Mouse (Mus musculus) heart, embryonic 14.5 days (tissue): Measurements from ENCODE around the gene Natd1. TPM values are rescaled to one million over a fixed set of nuclear protein-coding genes. Genes with fewer than 3 reads are reported as not detected.
A peak's percentile ranks its signal among the peaks of the same experiment; 100 is the strongest.

Source experiments
- ATAC-seq: fragments of 200-750 bp; cut with Nextera tagmentation; 2 replicates; pipeline ENCODE4 v1.8.0; 2017; ENCODE audit warnings: low read depth, moderate TSS enrichment; ENCODE audit not compliant: insufficient number of reproducible peaks, insufficient read depth, low FRiP score
- H3K27ac ChIP-seq, 2 experiments: fragments of 200-500 bp in 1 of 2; fragments of 300-500 bp in 1 of 2; sonication (generic) in 1 of 2; replicated peaks in 1 of 2; 2 replicates each; pipeline ENCODE4 v1.5.1; 2012 to 2014; ENCODE audit warnings: low read depth in 2 of 2, low read length in 2 of 2, control low read depth in 1 of 2, mild to moderate bottlenecking in 1 of 2, mixed read lengths in 1 of 2; ENCODE audit not compliant: control insufficient read depth in 1 of 2, insufficient read depth in 1 of 2
- H3K27me3 ChIP-seq: fragments of 300-500 bp; sonication (generic); 2 replicates; pipeline ENCODE4 v1.6.1; 2014; ENCODE audit warnings: mild to moderate bottlenecking, low read length, control low read depth; ENCODE audit not compliant: control insufficient read depth, insufficient read depth
- H3K36me3 ChIP-seq: fragments of 300-500 bp; sonication (generic); 2 replicates; pipeline ENCODE4 v1.6.1; 2014; ENCODE audit warnings: mild to moderate bottlenecking, control low read depth, low read length, mixed read lengths; ENCODE audit not compliant: control insufficient read depth, insufficient read depth
- H3K4me1 ChIP-seq, 2 experiments: fragments of 200-500 bp in 1 of 2; fragments of 300-500 bp in 1 of 2; sonication (generic) in 1 of 2; 2 replicates each; pipeline ENCODE4 v1.6.1; 2012 to 2014; ENCODE audit warnings: low read length in 2 of 2, control low read depth in 1 of 2, mixed read lengths in 1 of 2; ENCODE audit not compliant: control insufficient read depth in 2 of 2, insufficient read depth in 2 of 2
- H3K4me2 ChIP-seq: fragments of 300-500 bp; sonication (generic); 2 replicates; pipeline ENCODE4 v1.6.1; 2014; ENCODE audit warnings: mild to moderate bottlenecking, low read length
- H3K4me3 ChIP-seq, 2 experiments: fragments of 200-500 bp in 1 of 2; fragments of 300-500 bp in 1 of 2; sonication (generic) in 1 of 2; 2 replicates each; pipeline ENCODE4 v1.5.1; 2012 to 2014; ENCODE audit warnings: low read length in 2 of 2, mild to moderate bottlenecking in 2 of 2, control low read depth in 1 of 2, low read depth in 1 of 2, moderate library complexity in 1 of 2; ENCODE audit not compliant: control insufficient read depth in 1 of 2, insufficient read depth in 1 of 2
- H3K9ac ChIP-seq: fragments of 300-500 bp; sonication (generic); 2 replicates; pipeline ENCODE4 v1.6.1; 2014; ENCODE audit warnings: mild to moderate bottlenecking, low read length
- H3K9me3 ChIP-seq: fragments of 300-500 bp; sonication (generic); 2 replicates; pipeline ENCODE4 v1.6.1; 2016; ENCODE audit warnings: low read length, control low read depth; ENCODE audit not compliant: control insufficient read depth
- WGBS: fragments of 180-500 bp; shearing (Covaris S2); extraction: QIAGEN DNeasy Blood & Tissue Kit; methylation state at CpG from one replicate; pipeline ENCODE4 v1.1.7; 2014; 5-methylcytosine and 5-hydroxymethylcytosine counted together
- polyA plus RNA-seq: library from polyadenylated mRNA; unstranded; fragments of >200 nt; fragmentation: Nextera tagmentation; extraction: Ambion mirVana; gene quantifications from 2 replicates; pipeline ENCODE4 v1.2.1, GENCODE M21; 2014

Gene Natd1
- polyA plus RNA-seq, 1 experiment from 2014 or later = 20.4 TPM

GRCm38 (mm10) chr11:60939487-60939886 lies 24.9 kb upstream of the Natd1 start:
- peak overlapping the region in 1 of 2 experiments; percentile 37; a peak in 1 of 4 replicates for H3K27ac ChIP-seq
- ATAC-seq = no peak
- no peak overlapping the region for H3K4me3 ChIP-seq
- H3K4me1 ChIP-seq = peaks cover 52 to 72% of the 10 kb centered on the region in 2 experiments
- peaks cover 28% of the 10 kb centered on the region for H3K36me3 ChIP-seq
- H3K4me2 ChIP-seq = no peak overlapping the region
- peak overlapping the region; percentile 25; the same call in 1 of the 2 replicates for H3K9ac ChIP-seq
- no peaks in the 10 kb centered on the region for H3K27me3 ChIP-seq
- 68% methylated on average over 3 of the region's 3 CpGs for WGBS
- H3K9me3 ChIP-seq = no peaks in the 10 kb centered on the region

DNA sequence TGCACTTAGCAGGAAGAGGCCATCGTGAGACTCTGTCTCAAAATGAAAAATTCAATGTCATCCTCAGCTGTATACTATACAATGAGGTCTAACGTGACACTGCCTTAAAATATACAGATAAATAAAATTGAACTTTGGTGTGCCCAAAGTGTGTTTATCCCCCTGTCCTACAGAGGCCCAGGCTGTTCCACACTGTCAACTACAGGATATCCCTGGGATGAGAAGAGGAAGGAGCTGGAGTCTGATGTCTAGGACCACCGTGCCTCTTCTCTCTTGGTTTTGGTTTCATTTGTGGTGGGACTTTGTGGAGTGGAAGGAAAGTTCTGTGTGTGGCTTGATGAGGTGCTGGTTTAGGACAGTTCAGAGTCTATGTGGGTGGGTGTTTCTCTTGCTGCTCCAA lies 23.1 kb upstream of the Natd1 start:
- H3K9ac ChIP-seq = no peak overlapping the region
- WGBS = 77% methylated on average over 3 of the region's 3 CpGs
- ATAC-seq = no peak
- H3K4me1 ChIP-seq = peaks cover 65 to 88% of the 10 kb centered on the region in 2 experiments
- H3K9me3 ChIP-seq = no peaks in the 10 kb centered on the region
- no peak overlapping the region for H3K4me2 ChIP-seq
- H3K4me3 ChIP-seq = no peak overlapping the region
- no peaks in the 10 kb centered on the region for H3K27me3 ChIP-seq
- peaks cover 9% of the 10 kb centered on the region for H3K36me3 ChIP-seq
- no peak overlapping the region for H3K27ac ChIP-seq

DNA sequence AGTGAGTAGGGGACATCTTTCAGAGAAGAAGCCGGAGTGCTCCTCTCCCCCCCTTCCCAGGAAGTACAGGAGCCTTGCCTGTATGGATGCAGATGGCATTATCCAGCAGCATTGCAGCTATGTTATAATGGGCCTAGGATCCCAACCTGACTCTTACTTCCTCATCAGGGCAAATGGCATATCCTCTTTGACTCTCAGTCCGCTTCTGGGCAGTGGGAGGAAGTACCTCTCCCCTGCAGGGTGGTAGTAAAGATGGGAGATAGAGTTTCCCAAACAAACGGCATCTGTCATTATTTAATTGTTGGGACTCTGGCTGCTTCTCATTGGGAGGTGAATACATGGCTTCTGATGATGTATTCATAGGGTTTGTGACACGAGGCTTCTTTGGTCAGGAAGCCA lies 21.4 kb upstream of the Natd1 start:
- Histone ChIP-seq H3K4me3 (peak overlapping the region in 1 of 2 experiments; percentile 6; a peak in 1 of 4 replicates), H3K27me3 (no peaks in the 10 kb centered on the region), H3K9ac (no peak overlapping the region), H3K4me2 (peak overlapping the region; percentile 40), H3K36me3 (no peaks in the 10 kb centered on the region), H3K27ac (peak overlapping the region; percentile 53 to 66), H3K9me3 (no peaks in the 10 kb centered on the region), H3K4me1 (peaks cover 53 to 76% of the 10 kb centered on the region in 2 experiments)
- no peak for ATAC-seq
- 65% methylated on average over 4 of the region's 4 CpGs for WGBS

- peak overlapping the region; percentile 53 to 66 for H3K27ac ChIP-seq
- ATAC-seq = peak; percentile 33; the same call in 1 of the 2 replicates
- no peaks in the 10 kb centered on the region for H3K9me3 ChIP-seq
- H3K4me1 ChIP-seq = peaks cover 54 to 76% of the 10 kb centered on the region in 2 experiments
- H3K27me3 ChIP-seq = no peaks in the 10 kb centered on the region
- peak overlapping the region in 1 of 2 experiments; percentile 6; a peak in 1 of 4 replicates for H3K4me3 ChIP-seq
- no peaks in the 10 kb centered on the region for H3K36me3 ChIP-seq
- H3K9ac ChIP-seq = no peak overlapping the region
- 55% methylated on average over 7 of the region's 7 CpGs for WGBS
- H3K4me2 ChIP-seq = peak overlapping the region; percentile 40
Observed at GRCm38 (mm10) chr11:60935326-60935974, 20.9 kb upstream of the Natd1 start.

GRCm38 (mm10) chr11:60934795-60935194 lies 20.2 kb upstream of the Natd1 start:
- Histone ChIP-seq H3K9me3 (no peaks in the 10 kb centered on the region), H3K9ac (no peak overlapping the region), H3K27ac (peak overlapping the region; percentile 30 to 35; a peak in 3 of 4 replicates), H3K4me1 (peaks cover 55 to 74% of the 10 kb centered on the region in 2 experiments), H3K4me2 (peak overlapping the region; percentile 40), H3K27me3 (no peaks in the 10 kb centered on the region), H3K4me3 (no peak overlapping the region), H3K36me3 (no peaks in the 10 kb centered on the region)
- no peak for ATAC-seq
- 63% methylated on average over 2 of the region's 2 CpGs for WGBS

- no peak overlapping the region for H3K27ac ChIP-seq
- H3K4me1 ChIP-seq = peaks cover 46 to 59% of the 10 kb centered on the region in 2 experiments
Observed at GRCm38 (mm10) chr11:60933178-60933930, 18.8 kb upstream of the Natd1 start.

GRCm38 (mm10) chr11:60932503-60933020 lies 18.0 kb upstream of the Natd1 start:
- H3K4me1 ChIP-seq = peaks cover 40 to 58% of the 10 kb centered on the region in 2 experiments
- peak overlapping the region; percentile 87 for H3K4me2 ChIP-seq
- under 1% methylated on average over 7 of the region's 7 CpGs for WGBS
- H3K9me3 ChIP-seq = no peaks in the 10 kb centered on the region
- H3K27ac ChIP-seq = peak overlapping the region; percentile 55 to 86
- H3K9ac ChIP-seq = peak overlapping the region; percentile 95
- H3K36me3 ChIP-seq = no peaks in the 10 kb centered on the region
- peak overlapping the region; percentile 85 to 93 for H3K4me3 ChIP-seq
- H3K27me3 ChIP-seq = no peaks in the 10 kb centered on the region
- ATAC-seq = no peak

More at GRCm38 (mm10) chr11:60933178-60933930, 18.8 kb upstream of the Natd1 start:
- H3K4me3 ChIP-seq = peak overlapping the region; percentile 85 to 93
- H3K4me2 ChIP-seq = peak overlapping the region; percentile 87
- no peak for ATAC-seq
- H3K9me3 ChIP-seq = no peaks in the 10 kb centered on the region
- H3K9ac ChIP-seq = peak overlapping the region; percentile 95
- H3K36me3 ChIP-seq = no peaks in the 10 kb centered on the region
- H3K27me3 ChIP-seq = no peaks in the 10 kb centered on the region
- WGBS = 74% methylated on average over 10 of the region's 10 CpGs
